Mouse (Mus musculus): ENCODE data around the gene Macrod2. TPM values are rescaled to one million over a fixed set of nuclear protein-coding genes. Genes with fewer than 3 reads are reported as not detected.
A peak's percentile ranks its signal among the peaks of the same experiment; 100 is the strongest.

The Macrod2 gene
- polyA plus RNA-seq, 1 experiment from 2014 or later: 34.2 TPM

DNA sequence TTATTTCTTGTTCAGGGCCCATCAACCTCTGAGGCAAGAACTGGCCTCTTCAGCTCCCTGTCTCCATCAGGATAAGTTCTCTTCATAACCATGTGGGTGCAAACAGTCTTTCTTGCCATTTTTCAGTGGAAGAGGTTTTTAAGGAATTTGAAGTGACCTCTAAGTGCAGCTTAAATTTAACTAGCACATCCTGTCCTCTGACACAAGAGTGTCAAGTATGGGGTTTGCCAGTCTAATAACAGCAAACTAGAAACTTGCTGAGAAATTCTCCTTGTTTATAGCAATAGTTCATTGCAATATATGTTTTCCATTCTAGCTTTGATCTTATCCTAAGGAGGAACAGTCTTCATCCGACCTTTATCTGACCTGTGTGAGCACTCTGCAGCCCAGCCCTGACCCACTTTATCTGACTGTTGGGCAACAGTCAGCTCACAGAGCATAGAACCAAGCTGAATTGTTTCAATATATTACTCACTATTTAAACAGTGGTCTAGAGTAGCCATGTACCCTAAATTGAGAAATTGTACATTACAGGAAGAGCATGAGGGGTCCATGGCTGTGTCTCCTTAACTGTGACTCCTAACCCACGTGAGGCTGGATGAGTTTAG is 226.7 kb downstream of the Macrod2 start:
- H3K27ac ChIP-seq: no peak overlapping the region
- no peaks in the 10 kb centered on the region for H3K36me3 ChIP-seq (replicated peaks)
- no peak overlapping the region for H3K4me3 ChIP-seq
- H3K27me3 ChIP-seq (ENCODE audit: poor library complexity, severe bottlenecking): no peaks in the 10 kb centered on the region
- H3K9me3 ChIP-seq: no peaks in the 10 kb centered on the region
- H3K4me1 ChIP-seq: peaks cover 9% of the 10 kb centered on the region
- DNase-seq (ENCODE audit: extremely low spot score, low spot score): no peak
- 76% methylated on average over 2 of the region's 2 CpGs for WGBS

DNA sequence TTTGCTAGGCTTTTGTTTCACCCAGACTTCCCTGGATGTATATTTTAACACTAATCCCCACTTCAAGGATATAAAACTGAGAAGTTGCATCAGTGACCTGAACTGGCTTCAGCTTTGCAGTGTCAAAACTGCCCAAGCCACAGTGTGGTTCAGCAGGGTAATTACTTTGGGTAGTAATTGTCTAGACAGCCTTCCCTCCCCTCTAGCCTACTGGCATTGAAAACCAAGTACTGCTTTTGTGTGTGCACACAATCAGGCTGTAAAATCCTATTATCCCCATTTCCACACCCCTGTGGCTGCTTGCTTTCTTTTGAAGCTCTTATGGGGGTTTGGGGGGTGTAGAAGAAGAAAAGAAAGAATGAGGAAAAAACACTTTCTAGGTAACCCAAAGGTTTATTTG is 258.4 kb downstream of the Macrod2 start:
- H3K36me3 ChIP-seq (replicated peaks): peaks cover 16% of the 10 kb centered on the region
- no peak overlapping the region for H3K4me3 ChIP-seq
- H3K27ac ChIP-seq: peak overlapping the region; percentile 53; the same call in 1 of the 2 replicates
- DNase-seq (ENCODE audit: extremely low spot score, low spot score): peak; percentile 39
- peaks cover 66% of the 10 kb centered on the region for H3K27me3 ChIP-seq (ENCODE audit: poor library complexity, severe bottlenecking)
- H3K9me3 ChIP-seq: no peaks in the 10 kb centered on the region
- H3K4me1 ChIP-seq: peaks cover 33% of the 10 kb centered on the region

DNA sequence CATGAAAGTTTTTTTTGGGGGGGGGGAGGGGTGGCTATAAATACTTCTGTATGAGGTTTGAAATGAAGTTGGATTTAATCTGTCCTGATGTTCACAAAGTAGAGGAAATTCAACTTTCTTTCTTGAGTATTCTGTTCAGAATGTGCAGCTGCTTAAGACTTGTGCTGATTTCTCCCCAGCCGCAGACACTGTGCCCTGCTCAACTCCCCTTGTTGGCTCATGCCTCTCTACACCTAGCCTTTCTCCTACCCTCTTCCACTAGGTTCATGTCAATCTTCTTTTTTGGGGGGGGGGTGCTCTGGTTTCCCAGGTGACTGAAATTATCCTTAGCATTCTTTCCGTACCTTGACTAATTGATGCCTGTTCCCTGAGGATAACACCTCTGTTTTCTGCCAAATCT is 258.9 kb downstream of the Macrod2 start:
- 15% methylated on average over 2 of the region's 2 CpGs for WGBS
- DNase-seq (ENCODE audit: extremely low spot score, low spot score): no peak

DNA sequence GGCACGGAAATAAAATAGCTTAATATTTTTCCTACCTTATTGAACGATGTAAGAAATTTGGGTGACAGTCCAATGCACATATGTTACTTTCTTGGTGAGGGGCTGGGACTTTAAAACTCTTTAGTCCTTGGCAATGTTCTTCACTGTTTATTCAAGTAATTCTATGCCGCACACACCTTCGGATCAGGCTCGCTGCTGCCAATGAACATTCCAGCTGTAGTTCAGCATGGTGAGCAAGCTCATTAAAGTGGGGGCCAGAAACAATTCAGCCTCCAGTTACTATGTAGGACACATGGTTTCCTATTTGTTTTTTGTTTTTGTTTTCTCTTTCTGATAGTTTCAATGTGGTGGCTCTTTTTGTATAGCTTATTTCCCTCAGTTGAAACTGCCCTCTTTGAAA is 267.6 kb downstream of the Macrod2 start:
- peaks cover 43% of the 10 kb centered on the region for H3K4me1 ChIP-seq
- DNase-seq (ENCODE audit: extremely low spot score, low spot score): no peak
- 95% methylated on average over 5 of the region's 5 CpGs for WGBS
- no peak overlapping the region for H3K27ac ChIP-seq
- H3K9me3 ChIP-seq: no peaks in the 10 kb centered on the region
- H3K27me3 ChIP-seq (ENCODE audit: poor library complexity, severe bottlenecking): peaks cover 11% of the 10 kb centered on the region; the same call in 1 of the 2 replicates
- H3K36me3 ChIP-seq (replicated peaks): peaks cover 74% of the 10 kb centered on the region
- H3K4me3 ChIP-seq: no peak overlapping the region

More for the DNA sequence above, 258.9 kb downstream of the Macrod2 start:
- no peaks in the 10 kb centered on the region for H3K9me3 ChIP-seq
- H3K36me3 ChIP-seq (replicated peaks): peaks cover 20% of the 10 kb centered on the region
- H3K27ac ChIP-seq: peak overlapping the region; percentile 53; the same call in 1 of the 2 replicates
- H3K4me1 ChIP-seq: peaks cover 33% of the 10 kb centered on the region
- H3K27me3 ChIP-seq (ENCODE audit: poor library complexity, severe bottlenecking): peaks cover 61% of the 10 kb centered on the region
- no peak overlapping the region for H3K4me3 ChIP-seq

DNA sequence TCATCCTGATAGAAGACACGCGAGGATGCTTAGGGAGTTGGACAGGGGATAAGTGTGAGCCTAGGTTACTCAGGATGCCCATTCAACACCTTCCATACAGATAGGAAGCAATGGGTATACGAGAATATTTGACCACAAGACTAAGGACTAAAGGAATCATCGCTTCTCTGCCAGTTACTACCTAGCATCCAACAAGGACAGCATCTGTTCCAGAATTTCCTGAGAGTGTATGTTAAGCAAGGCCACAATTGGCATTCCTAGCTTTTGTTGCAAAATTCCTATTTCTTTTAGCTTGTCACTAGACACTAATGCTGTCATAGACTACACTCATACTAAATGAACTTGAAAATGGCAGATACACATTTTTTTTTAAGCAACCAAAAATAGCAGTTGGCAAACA is 269.3 kb downstream of the Macrod2 start:
- Histone ChIP-seq H3K36me3 (replicated peaks) (peaks cover 57% of the 10 kb centered on the region), H3K27ac (no peak overlapping the region), H3K4me1 (peaks cover 60% of the 10 kb centered on the region), H3K9me3 (no peaks in the 10 kb centered on the region), H3K4me3 (no peak overlapping the region), H3K27me3 (ENCODE audit: poor library complexity, severe bottlenecking) (peaks cover 11% of the 10 kb centered on the region; the same call in 1 of the 2 replicates)
- WGBS: 99% methylated on average over 4 of the region's 4 CpGs
- DNase-seq (ENCODE audit: extremely low spot score, low spot score): no peak

DNA sequence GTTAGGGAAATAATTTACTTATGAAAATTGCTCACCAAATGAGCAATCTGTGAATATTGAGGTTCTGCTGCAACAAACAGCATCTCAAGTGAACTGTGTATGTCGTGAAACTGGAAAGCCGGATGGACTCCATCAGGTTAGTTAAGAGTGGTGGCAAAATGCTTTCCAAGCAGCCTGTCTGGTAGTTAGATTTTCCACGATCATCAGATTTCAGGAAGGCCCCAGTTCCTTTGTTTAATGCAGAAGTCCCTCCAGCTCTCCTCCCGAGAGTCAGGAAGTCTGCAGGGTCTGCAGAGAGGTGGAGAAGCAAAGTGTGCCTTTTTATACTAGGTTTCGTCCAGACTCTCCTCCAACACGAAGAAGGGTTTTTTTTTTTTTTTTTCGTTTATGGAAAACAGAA is 271.7 kb downstream of the Macrod2 start:
- Histone ChIP-seq H3K9me3 (no peaks in the 10 kb centered on the region), H3K4me3 (peak overlapping the region; percentile 72), H3K36me3 (replicated peaks) (peaks cover 33% of the 10 kb centered on the region), H3K27ac (peak overlapping the region; percentile 92), H3K4me1 (peaks cover 67% of the 10 kb centered on the region), H3K27me3 (ENCODE audit: poor library complexity, severe bottlenecking) (peaks cover 11% of the 10 kb centered on the region; the same call in 1 of the 2 replicates)
- DNase-seq (ENCODE audit: extremely low spot score, low spot score): no peak
- WGBS: 15% methylated on average over 7 of the region's 7 CpGs

DNA sequence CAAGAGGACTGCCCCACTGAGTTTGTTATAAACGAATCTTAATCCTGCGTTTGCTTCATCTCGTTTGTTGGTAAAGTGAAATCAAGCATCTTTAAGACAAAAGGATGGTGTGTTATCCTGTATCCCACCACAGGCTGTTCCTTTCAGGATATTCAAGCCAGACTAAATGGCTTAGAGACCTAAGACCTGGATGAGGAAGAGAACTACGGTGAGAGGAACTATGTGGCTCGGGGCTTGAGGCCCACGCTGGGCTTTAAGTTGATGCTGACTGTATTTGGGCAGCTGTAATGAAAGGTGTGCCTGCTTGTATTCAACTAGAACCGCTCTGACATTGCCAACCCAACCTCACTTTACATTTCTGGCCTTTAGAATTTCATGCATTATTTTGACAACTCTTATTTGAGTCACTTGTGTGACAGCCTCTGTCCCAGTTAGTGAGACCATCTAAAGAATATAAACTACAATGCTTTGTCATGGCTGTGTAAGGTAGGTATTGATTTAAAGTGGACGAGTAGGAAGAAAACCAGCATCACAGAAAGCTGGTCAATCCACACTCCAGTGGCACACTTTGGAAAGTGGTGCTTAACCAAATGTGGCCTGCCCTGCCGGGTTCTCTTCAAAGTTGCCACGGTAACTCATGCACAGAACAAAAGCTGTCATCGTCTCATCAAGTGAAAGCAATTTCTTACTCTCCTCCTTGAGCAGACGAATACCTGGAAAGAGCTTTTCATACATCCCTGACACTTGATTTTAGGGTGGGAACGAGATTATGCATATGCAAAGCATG is 272.3 kb downstream of the Macrod2 start:
- peaks cover 27% of the 10 kb centered on the region for H3K36me3 ChIP-seq (replicated peaks)
- H3K4me3 ChIP-seq: peak overlapping the region; percentile 72
- no peaks in the 10 kb centered on the region for H3K9me3 ChIP-seq
- H3K4me1 ChIP-seq: peaks cover 67% of the 10 kb centered on the region
- peak overlapping the region; percentile 92 for H3K27ac ChIP-seq
- no peak for DNase-seq (ENCODE audit: extremely low spot score, low spot score)
- H3K27me3 ChIP-seq (ENCODE audit: poor library complexity, severe bottlenecking): peaks cover 14% of the 10 kb centered on the region
- 13% methylated on average over 13 of the region's 13 CpGs for WGBS

DNA sequence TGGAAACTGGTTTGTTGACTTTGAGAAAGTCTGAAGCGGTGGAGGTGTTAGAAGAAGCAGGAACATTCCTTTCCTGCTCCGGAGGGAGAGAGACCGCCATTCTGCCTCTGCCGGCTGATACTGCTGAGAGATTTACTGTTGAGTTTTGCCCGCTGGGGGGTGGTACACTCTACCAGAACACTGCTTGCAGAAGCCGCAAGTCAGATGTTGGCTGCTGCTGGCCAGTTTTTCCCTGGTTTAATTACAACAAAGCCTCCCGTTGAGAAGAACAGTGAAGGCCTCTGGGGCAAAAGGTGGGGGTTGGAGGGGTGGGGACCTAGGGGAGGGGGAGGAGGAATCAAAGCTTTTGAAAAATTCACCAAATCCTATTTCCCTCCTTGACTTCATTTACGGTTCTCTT is 273.2 kb downstream of the Macrod2 start:
- no peaks in the 10 kb centered on the region for H3K9me3 ChIP-seq
- peak overlapping the region; percentile 92 for H3K27ac ChIP-seq
- WGBS: 0% methylated on average over 8 of the region's 8 CpGs
- H3K36me3 ChIP-seq (replicated peaks): peaks cover 18% of the 10 kb centered on the region
- peaks cover 23% of the 10 kb centered on the region for H3K27me3 ChIP-seq (ENCODE audit: poor library complexity, severe bottlenecking)
- H3K4me1 ChIP-seq: peaks cover 64% of the 10 kb centered on the region
- DNase-seq (ENCODE audit: extremely low spot score, low spot score): peak; percentile 85
- peak overlapping the region; percentile 72 for H3K4me3 ChIP-seq

DNA sequence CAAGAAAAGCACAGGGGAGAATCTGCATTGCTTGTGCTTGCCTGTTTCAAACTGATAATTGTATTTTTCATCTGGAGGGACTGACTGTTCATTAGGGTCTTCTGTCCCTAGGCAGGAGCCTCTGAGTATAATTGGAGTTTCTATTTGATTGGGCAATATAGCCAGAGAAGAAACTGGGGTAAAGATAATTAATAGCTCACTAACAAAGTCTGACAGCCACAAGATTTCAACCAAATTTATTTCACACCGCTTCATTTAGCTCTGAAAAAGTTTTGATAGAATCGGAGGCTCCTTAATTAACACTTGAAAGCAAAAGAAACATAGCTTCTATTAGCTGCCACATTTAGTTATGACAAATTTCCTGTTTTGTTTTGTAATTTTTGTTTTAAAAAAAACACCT is 274.0 kb downstream of the Macrod2 start:
- H3K9me3 ChIP-seq: no peaks in the 10 kb centered on the region
- peaks cover 29% of the 10 kb centered on the region for H3K27me3 ChIP-seq (ENCODE audit: poor library complexity, severe bottlenecking)
- no peak for DNase-seq (ENCODE audit: extremely low spot score, low spot score)
- WGBS: 23% methylated on average over 2 of the region's 2 CpGs
- H3K36me3 ChIP-seq (replicated peaks): peaks cover 10% of the 10 kb centered on the region
- peak overlapping the region; percentile 92 for H3K27ac ChIP-seq
- H3K4me3 ChIP-seq: peak overlapping the region; percentile 72
- peaks cover 60% of the 10 kb centered on the region for H3K4me1 ChIP-seq

DNA sequence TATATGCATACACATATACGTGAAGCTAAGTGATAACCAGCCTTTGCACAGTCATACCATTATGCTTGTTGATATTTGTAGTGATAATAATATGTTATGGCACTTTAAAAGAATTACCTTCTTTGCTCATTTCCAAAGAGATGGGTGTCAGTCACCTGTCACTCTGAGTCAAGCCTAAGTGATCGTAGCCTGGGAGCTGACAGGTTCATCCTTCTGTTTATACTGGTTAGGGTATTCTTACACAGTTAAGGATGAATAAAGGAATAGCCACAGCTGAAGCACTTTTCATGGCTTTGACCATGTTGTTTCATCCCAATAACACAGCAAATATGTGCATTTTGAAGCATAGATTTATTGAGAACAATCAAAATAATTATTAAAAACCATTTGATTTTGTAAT is 274.7 kb downstream of the Macrod2 start:
- Histone ChIP-seq H3K4me1 (peaks cover 56% of the 10 kb centered on the region), H3K27me3 (ENCODE audit: poor library complexity, severe bottlenecking) (peaks cover 31% of the 10 kb centered on the region), H3K4me3 (peak overlapping the region; percentile 72), H3K27ac (peak overlapping the region; percentile 92), H3K9me3 (no peaks in the 10 kb centered on the region), H3K36me3 (replicated peaks) (0 out of 2 replicates have a peak, but pooled peaks cover 3% of the 10 kb centered on the region)
- no peak for DNase-seq (ENCODE audit: extremely low spot score, low spot score)
- 20% methylated on average over 2 of the region's 2 CpGs for WGBS

DNA sequence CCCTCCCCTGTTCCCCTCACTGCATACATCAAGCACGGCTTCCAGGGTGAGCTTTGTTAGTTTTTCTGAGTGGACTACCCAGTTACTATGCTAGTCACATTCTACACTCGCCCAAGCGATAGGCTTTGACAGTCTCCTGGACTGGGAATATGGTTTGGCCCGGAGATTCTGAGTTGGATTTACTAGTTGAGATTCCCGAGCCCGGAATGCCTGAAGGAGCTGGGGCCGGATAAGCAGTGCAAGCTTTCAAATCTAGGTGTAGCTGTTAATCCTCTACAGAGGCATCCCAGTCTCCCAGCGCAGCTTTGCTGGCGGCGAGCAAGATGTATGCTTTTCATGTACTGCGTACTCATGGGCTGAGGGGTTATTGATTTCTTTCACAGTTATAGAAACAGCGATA is 275.3 kb downstream of the Macrod2 start:
- 0% methylated on average over 12 of the region's 12 CpGs for WGBS
- Histone ChIP-seq H3K27ac (peak overlapping the region; percentile 92), H3K36me3 (replicated peaks) (no peaks in the 10 kb centered on the region), H3K9me3 (no peaks in the 10 kb centered on the region), H3K27me3 (ENCODE audit: poor library complexity, severe bottlenecking) (peaks cover 37% of the 10 kb centered on the region), H3K4me1 (peaks cover 49% of the 10 kb centered on the region), H3K4me3 (peak overlapping the region; percentile 72)
- DNase-seq (ENCODE audit: extremely low spot score, low spot score): peak; percentile 66

DNA sequence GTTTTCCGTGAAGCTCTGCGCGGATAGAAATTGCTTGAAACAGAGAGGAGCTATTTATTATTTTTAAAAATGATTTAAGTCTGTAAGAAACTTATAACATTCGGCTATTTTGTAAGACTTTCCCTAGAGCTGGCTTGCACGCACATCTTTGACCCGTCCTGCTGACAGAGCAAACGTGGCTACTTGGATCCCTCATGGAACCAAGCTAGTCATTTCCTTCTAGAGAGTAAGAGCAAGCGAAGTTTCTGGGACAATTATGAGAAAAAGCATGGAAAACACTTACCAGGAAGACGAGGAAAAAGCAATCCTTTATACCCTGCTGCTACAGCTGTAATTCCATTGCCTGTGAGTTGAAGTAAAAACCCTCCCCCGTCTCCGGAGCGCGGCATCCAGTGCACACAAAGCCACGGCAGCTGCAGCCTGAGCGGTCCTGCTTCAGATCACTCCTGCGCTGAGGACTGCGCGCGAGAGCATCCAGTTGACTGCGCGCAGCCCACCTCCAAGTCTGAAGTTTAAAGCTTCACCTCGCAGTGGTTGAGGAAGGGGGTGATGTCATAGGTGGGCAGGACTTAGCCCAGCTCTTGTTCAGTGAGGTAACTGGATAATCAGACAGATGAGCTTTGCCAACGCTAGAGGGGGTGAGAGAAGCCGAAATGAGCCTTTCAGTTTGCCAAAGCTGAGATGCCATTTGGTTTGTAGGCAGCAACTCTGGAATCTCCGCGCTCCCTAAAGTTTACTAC is 276.0 kb downstream of the Macrod2 start, which contains the start of gene Flrt3:
Gene Flrt3, minus strand, starts transcription at position 507 of the 740 bp plus-strand sequence.
- DNase-seq (ENCODE audit: extremely low spot score, low spot score): peak; percentile 90
- Histone ChIP-seq H3K4me3 (peak within 1 kb of the TSS; percentile 72), H3K9me3 (no peaks in the 10 kb centered on the region), H3K4me1 (peaks cover 42% of the 10 kb centered on the region), H3K27me3 (ENCODE audit: poor library complexity, severe bottlenecking) (peaks cover 38% of the 10 kb centered on the region), H3K27ac (peak within 1 kb of the TSS; percentile 92), H3K36me3 (replicated peaks) (no peaks in the 10 kb centered on the region)
- 2% methylated on average over 26 of the region's 26 CpGs for WGBS
